Mouse (Mus musculus) retina, embryonic 14.5 days (tissue): ENCODE results near the gene Ush2a.
A peak's percentile ranks its signal among the peaks of the same experiment; 100 is the strongest.

Experiments
- DNase-seq: peaks from one replicate; pipeline ENCODE4 v3.0.0-alpha.2; 2015; ENCODE audit warnings: low spot score

The Ush2a gene

DNA sequence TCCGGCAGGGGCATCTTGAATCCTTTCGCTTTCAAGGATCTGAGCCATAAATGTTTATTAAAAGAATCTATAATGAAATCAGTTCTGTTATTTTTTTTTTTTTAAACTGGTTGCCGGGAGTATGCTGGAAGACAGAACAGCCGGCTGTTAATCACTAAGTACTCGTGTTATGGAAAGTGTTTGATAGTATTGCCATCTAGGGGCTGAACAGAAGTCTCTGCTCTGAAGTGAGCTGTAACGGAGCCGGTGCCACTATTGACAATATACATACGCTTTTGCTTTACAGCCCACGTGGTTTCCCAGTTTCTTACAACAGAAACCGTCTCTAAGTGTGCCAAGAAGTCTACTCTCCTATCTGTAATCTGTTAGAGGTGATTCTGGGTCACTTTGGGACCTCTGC is 642.3 kb downstream of the Ush2a start:
- DNase-seq, result peak; percentile 60

DNA sequence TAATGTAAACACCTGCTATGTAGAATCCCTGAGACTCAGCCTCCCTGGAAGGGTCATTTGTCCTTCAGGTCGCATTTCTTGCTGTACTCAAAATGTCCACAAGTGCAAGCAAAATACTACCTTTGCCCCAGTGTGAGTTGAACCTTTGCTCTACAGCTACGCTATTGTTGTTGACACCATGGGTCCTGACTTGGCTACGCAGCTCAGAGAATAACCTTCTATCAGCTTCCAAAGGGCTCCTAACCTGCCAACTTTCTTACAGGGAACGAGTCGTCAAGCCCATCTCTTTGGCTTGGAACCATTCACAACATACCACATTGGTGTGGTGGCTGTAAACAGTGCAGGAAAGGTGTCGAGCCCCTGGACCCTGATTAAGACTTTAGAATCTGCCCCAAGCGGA is 644.4 kb downstream of the Ush2a start:
- DNase-seq, result no peak

DNA sequence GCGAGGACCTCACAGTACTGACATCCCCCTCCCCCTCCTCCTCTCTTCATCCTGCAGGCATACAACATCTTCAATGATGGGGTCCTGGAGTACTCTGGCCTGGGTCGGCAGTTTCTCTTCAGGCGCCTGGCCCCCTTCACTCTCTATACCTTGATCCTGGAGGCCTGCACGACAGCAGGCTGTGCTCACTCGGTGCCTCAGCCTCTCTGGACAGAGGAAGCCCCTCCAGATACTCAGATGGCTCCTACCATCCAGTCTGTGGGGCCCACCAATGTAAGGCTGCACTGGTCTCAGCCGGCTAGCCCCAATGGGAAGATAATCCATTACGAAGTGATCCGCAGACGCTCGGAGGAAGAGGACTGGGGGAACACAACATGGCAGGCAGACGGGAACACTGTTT is 648.8 kb downstream of the Ush2a start:
- no peak for DNase-seq

DNA sequence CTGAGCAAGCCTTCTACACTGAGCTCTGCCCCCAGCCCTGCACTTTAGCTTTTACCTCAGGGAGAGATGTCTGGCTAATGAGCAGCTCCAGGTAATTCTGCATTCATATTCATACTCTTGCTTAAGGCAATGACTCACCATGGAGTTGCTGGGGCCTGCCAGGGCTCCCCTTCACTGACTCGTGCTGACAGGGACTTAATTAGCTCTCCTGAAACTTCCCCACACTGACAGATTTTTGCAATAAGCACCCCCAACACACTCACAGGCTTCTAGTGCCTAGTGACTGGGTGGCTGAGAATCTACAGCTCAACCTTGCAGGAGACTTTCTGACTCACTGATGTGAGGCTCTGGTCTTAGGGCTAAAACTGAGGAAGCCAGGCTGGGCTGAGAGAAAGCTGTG is 658.1 kb downstream of the Ush2a start:
- DNase-seq, result no peak

DNA sequence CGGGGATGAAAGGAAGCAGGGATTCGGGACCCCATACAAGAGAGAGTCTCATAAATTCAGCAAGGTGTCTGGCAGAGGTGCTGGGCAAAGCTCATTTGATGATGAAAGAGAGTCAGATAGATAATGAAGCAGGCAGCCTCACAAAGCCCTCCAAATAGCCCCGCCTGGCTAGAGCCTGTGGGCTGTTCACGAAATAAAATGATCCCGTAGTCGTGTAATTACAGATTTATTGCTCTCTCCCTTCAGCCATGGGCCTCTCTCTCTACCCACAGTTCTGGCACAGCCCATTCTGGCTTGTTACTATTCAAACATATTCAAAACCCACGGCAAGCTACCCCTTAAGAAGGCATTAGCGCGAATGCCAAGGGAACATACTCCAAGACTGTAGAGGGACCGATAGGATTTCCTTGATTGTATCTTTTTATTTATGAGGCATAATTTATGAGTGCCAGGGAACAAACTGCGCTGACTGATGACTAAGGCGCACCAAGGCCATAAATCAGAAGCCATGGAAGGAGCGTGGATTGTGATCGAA is 675.5 kb downstream of the Ush2a start:
- no peak for DNase-seq

DNA sequence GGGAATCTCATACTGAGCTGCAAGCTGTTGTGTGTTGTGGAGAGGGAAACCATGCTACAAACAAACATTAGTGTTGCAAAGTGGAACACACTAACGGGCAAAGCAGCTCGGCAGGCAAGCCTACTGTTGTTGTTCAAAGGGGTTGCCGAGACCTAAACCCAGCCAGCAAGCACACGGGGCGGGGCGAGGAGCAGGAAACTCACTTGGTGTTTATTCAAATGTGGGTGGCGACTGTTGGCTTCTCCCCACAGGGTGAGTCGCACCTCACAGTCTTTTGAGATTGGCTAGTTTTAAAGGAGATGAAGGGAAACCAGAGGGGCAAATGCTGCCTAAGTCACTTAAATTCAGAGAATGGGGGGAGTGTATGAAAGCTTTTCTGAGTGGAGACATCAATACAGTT is 683.5 kb downstream of the Ush2a start:
- no peak for DNase-seq

DNA sequence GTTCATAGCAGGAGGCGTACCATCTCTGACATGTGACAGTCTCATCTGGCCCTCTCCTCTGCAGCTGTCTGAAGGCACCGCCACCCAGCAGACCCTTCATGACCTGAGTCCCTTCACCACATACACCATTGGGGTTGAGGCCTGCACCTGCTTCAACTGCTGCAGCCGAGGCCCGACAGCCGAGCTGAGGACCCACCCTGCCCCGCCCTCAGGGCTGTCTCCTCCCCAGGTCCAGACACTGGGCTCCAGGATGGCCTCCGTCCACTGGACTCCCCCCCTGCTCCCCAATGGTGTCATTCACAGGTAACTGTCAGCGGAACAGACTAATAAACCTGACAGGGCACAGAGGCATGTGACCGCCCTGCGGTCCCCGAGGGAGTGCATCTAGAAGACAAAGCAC is 685.0 kb downstream of the Ush2a start:
- peak; percentile 2 for DNase-seq

DNA sequence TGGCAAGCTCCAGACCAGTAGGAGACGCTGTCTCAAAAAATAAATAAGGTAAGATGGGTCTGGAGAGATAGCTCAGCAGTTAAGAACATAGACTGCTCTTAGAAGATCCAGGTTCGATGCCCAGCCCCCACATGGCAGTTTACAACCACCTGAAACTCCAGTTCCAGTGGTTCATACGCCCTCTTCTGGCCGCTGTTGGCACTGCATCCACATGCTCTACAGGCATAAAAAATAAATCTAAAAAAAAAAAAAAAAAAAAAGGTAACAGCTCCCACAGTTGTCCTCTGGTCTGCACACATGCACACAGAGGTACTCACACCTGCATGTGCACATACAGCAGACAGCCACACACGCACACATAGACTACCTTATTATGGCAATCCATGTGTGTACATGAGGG is 686.0 kb downstream of the Ush2a start:
- DNase-seq, result peak; percentile 4

DNA sequence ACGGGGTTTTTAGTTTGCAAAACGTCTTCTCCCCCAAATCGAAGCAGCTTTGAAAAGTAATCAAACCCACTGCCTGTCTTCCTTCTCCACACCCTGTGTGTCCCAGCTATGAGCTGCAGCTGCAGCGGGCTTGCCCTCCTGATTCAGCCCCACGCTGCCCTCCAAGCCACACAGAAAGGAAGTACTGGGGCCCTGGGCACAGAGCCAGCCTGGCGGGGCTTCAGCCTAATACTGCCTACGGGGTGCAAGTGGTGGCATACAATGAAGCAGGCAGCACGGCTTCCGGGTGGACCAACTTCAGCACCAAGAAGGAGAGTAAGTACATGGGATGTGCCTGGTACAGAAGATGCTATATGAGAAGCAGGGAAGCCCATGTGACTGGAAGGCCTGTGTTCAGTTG is 686.5 kb downstream of the Ush2a start:
- no peak for DNase-seq

DNA sequence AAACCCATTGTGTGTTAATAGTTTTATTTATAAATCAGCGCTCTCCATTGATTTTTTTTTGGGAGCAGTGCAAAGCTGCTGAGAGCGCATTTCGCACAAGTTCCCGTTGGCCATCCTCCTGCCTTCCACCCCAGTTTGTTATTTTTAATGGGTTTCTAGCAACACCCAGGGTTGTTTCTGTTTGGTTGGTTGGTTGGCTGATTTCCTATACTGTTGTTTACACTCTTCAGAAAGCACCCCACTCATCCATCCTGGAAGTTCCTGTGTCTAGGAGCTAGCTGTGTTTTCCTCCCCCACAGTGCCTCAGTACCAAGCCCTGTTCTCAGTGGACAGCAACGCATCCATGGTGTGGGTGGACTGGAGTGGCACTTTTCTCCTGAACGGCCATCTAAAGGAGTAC is 689.3 kb downstream of the Ush2a start:
- no peak for DNase-seq

DNA sequence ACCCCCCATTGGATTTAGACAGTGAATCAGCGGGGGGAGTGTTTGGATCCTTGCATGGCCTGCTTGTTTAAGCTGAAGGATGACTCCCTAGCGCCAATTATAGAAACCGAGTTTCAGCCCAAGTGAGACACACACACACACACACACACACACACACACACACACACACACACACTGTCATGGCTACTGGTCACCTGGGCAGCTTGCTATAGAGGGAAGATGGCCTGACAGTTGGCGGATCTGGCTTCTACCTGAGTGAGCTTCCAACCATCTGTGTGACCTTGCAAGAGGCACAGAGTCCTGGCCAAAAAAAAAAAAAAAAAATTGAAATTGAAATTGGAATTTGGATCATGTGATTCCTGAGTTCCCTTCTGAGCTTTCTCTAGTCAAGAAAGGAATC is 690.7 kb downstream of the Ush2a start:
- no peak for DNase-seq

DNA sequence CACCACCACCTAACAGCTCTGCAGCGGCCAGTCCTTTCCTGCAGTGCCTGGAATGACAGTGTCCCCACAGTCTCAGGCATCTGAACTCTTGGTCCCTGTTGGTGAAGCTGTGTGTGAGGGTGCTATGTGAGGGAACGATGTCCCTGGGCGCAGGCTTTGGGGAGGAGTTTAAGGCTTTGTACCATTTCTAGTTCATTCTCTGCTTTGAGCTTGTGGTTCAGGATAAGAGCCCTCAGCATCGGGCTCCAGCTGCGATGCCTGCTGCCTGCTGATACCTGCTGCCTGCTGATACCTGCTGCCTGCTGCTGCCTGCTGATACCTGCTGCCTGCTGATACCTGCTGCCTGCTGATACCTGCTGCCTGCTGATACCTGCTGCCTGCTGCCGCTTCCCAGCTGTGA is 711.3 kb downstream of the Ush2a start:
- no peak for DNase-seq

DNA sequence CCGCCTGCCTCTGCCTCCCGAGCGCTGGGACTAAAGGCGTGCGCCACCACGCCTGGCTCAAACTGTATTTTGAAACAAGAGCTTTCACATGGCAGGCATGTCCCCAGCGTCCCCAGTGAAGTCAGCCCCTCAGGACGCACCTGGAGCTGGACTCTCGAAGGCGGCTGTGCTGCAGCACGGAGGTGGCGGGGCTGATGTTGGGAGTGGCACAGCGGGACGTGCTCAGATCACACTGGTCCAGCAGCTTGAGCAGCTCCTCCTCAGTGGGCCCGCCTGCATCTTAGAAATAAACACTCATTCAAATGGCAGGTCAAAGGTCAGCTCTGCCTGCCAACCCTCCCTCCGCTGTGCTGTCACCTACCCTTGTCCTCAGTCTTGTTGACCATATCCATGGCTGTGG is 712.1 kb downstream of the Ush2a start:
- DNase-seq, result no peak

DNA sequence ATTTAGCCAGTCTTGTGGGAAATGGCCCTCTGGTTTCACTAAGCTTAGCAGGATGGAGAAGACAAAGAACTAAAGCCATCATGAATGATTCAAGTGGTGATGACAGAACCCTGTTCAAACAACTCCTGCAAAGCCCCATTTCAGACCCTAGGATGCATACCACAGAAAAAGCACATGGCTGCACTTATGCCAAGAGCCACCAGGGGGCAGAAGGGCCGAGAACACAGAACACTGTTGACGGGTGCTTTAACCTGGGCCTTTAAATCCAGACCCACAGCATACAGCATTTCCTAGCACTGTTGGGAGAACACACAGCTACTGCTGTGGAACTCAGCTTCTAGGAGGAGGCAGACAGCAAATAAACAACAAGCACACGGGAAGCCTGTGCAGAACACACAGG is 718.2 kb downstream of the Ush2a start:
- peak; percentile 77 for DNase-seq

DNA sequence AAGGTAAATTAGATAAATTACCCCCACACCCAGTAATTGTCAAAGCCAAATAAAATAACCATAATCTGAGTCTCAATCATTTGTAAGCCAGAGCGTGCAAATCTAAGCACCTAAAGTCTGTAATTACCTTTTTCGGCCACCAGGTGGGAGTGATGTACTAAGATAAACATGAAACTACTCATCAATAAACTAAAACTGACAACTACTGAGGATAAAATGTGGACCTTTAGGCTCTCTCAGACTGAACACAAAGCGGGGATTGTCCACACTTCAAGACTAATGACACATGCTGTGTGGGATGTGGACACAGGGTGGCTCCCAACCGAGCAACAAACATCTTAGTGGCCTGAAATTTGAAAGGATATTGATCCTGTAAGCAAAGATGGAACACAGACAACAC is 731.4 kb downstream of the Ush2a start:
- peak; percentile 85 for DNase-seq

DNA sequence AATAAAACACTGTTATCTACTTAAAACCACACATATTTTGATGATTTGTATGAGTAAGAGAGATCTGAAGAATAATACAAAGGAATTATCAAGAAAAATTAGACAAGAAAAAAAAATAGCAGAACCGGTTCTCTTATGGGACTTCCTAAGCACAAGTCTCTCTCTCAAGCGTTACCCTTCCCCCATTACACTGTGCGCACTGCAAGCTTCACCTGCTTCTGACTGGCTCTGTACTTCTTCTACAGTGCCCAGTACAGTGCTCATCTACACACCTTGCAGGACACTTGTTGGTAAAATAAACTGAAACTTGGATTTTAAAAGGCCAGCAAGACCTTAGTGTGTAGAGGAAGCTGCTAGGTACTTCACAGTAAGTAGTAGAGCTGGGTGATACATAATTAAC is 736.1 kb downstream of the Ush2a start:
- no peak for DNase-seq

DNA sequence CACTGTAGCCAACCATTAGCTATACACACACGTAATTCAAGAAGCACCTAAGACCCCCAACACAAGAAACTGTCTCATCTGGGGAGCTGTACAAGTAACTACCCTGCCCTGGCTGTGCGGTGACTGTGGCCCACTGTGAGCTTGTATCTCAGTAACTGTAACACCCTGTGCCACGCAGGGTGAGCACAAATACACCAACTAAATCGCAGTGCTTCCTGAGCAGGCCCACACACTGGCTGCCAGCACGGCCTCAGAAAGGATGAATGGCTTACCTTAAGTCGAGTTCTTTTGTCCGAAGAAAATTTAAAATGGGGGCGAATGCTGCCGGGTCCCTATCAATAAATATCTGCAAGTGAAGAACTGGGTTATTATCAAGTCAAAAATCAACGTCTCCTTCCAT is 738.2 kb downstream of the Ush2a start:
- no peak for DNase-seq

DNA sequence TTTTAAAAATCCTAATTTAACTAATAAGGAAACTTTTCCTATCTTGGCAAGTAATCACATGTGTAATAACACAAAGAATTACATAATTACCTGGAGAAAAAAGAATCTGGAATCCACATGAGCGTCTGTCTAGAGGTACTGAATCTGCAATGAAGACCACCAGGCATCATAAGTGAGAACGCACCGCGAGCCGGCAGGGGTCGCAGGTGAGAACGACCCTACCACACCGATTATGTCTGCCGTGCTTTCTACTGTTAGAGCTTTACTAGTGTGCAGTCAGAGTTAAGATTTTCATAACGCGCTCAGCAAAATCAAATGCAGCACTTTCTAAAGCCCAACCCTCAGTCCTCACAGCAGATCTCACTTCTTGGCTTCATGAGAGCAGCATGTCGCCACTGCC is 740.0 kb downstream of the Ush2a start:
- no peak for DNase-seq

DNA sequence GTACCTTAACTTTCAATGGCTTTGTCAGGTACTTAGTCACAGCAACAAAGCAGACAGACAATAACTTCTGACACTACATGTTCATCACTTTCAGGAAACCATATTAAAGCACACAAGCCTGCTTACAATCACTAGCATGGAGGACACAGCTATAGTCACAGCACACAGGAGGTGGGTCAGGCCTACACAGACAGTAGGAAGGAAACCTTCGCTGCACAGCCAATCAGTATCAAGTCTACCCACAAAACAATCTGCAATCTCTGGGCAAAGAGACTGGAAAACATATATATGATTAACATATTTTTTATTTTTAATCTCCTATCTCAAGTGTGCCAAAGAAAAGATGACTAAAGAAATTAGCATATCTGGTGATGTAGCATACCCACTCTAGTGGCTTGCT is 743.0 kb downstream of the Ush2a start:
- no peak for DNase-seq

DNA sequence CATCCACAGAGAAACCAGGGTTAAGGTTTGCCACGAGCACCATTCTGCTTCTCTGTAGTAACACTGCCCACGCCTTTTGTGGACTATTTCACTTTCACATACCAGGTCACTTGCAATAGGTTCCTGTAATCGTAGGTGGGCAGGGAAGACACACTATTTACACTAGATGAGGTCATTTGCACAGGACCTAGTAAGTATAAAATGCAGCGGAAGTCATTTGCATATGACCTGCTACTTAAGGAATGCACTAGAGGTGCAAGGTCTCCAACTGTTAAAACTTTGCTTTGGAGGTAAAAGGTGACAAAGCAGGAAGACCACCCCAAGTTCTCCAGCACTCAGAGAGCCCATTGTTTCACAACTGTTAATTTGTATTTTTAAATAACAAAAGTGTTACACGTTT is 744.4 kb downstream of the Ush2a start:
- DNase-seq, result no peak

DNA sequence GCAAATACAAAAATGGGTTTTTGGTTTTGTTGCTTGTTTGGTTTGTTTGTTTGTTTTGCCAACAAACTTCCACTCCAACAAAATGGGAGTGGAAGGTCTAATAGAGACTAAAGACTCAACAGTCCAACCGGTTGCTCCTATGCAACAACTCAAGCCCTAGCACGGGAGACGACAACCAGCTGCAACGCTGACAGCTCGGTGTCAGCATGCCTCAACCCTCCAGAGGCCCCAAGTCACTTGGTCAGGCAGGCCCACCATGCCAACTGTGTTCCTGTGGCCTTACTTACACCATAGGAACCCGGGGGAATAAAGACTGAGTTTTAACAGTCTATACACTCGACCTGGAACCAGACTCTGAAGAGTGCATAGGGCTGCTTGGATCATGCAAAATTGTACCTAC is 745.0 kb downstream of the Ush2a start:
- DNase-seq, result no peak

DNA sequence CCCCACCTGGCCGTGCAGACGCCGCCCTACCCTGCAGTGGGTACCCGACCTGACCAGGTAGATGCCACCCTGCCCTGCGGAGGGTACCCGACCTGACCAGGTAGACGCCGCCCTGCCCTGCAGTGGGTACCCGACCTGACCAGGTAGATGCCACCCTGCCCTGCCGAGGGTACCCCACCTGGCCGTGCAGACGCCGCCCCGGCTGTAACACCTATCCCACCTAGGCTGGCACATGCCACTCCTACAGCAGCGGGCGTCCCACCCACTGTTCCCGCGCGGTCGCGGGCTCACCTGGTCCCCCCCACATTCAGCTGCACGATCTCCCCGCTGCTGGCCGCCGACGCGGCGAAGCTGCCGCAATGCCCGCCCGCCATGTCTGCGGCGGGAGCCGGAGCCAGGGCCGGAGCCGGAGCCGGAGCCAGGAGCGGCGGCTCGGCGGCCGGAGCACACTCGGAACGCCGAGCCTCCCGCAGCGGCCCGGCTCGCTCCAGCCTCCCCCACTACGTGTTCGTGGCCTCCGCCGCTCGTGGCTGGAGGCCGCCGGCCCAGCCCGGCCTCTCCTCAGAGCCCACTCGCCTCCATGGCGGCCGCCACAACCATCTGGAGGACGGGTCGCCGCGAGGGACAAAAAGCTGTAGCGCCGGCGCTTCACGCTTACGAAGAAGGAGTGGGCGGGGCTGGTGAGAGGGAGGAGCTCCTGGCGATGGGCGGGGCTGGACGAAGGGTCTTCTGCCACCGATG is 745.6 kb downstream of the Ush2a start, which contains the start of gene Kctd3:
Gene Kctd3 (minus strand): TSS at position 603 of the 741 bp plus-strand sequence.
- peak; percentile 97 for DNase-seq

DNA sequence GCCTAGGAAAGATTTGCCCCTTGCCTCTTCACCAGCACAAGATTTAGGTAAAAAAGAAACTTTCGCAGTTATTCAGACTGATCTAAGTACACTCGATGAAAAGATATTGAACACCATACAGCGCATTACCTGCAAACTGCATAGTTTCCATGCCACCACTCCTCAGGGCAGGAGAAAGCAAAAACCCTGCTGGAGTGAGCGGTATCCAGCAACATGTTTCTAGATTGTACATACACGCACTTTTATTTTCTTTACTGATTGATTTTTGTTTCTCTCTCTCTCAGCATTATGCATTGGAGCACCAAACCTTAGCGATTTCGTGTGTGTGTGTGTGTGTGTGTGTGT is 746.1 kb downstream of the Ush2a start:
- no peak for DNase-seq

DNA sequence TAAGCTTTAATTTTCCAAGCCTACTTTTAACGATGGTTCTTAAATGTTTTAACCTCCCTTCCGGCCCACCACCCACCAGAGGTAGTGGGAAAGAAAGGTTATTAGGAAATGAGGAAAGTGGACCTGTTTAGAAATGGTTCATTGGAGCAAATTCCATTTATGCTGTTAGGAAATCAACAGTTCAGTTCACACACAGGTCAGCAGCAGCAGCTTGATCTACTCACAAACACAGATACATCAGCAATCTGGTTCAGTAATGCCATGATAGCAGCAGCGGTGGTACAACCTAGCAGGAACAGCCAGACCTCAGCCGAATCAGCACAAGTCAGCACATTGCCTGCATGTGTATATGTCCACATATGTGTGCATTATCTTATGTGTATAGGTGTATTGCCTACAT is 748.8 kb downstream of the Ush2a start:
- DNase-seq, result no peak
